Mouse (Mus musculus): Measurements from ENCODE around the gene Hist1h3c.
A peak's percentile ranks its signal among the peaks of the same experiment; 100 is the strongest.

Hist1h3c gene

DNA sequence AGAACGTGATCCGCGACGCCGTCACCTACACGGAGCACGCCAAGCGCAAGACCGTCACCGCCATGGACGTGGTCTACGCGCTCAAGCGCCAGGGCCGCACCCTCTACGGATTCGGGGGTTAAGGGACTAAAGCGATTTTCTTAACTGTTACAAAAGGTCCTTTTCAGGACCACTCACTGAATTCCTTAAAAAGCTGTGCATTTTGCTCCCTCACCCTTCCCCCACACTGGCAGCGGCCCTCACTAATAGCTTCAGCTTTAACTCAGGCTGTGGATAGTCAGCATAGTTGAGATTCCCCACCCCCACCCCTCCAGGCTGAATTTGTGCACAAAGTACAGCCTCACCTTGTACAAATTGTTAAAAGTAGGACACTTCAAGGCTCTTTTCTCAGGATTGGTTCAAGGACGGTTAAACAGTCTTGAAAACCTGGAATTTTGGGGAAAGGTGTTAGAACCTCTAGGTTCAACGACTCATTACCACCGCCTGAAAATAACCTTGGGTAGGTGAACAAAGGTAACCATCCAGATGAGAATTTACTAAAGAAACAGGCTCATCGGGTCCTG is 11.9 kb upstream of the Hist1h3c start:
- DNase-seq: no peak

- DNase-seq: peak; percentile 77
These were observed 11.4 kb upstream of the Hist1h3c start, which contains the start of gene Hist1h4b for GRCm38 (mm10) chr13:23756790-23757189. TSS of gene Hist1h4b (plus strand) at chr13:23757013.

DNA sequence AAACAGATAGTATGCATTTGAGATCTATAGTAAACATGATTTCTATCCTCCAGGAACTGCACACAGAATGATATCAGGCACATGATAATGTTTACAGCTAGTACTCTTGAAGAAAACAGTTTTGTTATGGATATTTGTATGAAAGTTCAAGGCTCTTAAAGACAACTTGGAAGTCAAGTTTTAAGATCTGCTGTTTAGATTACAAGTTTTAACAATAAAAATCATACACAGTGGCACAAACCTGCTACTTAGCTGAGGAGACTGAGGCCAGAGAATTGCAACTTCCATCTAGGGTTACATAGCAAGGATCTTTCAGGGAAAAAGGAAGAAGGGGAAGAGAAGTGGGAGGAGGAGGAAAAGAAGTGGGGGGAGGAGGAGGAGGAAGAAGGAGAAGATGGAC is 9.6 kb upstream of the Hist1h3c start:
- no peak for DNase-seq

DNA sequence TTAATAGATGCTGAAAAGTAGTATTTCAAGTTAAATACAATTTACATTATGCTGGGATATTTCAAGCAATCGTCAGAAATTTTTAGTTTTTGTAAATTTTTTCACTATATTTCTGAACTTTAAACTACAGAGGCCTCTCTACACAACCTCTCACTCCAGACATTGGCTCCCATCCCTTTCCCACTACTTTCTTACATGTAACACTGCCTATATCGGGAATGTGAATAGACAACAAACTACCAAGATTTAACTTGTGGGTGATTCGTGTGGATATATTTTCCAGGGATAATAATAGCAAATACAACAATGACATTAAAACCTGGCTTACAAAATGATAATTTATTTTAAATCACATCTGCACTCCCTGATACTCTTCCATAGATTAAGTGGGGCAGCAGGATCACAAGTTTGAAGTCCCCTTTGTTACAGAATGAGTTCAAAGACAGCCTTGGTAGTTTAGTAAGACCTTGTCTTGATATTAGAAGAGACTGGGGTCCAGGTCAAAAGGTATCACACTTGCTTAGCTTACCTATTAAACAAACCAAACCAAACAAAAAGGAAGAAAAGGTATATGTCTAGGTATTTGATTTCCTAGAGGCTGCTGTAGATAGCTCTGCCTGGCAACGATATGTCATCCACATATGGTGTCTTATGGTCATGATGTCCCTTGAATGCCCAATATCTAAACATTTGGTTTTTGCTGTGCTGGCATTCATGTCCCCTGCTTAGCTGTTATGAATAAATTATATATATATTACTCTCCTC is 8.1 kb upstream of the Hist1h3c start:
- DNase-seq: no peak

DNA sequence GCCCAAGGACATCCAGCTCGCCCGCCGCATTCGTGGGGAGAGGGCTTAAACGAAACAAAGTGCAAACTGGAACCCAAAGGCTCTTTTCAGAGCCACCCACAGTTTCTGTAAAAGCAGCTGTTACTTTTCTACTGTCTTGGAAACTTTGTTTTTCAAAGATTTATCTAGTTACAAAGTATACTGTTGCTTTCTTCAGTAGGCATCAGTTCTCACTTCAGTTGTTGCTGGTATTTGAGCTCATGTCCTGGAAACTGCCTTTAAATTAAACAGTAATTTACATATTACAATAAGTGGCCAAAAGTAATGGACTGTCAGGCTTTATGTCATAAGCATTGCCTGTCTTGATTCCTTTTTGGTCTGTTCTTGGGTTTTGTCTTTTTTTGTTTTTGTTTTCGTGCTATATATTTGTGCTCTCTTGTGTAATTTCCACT is 7.4 kb upstream of the Hist1h3c start:
- no peak for DNase-seq

DNA sequence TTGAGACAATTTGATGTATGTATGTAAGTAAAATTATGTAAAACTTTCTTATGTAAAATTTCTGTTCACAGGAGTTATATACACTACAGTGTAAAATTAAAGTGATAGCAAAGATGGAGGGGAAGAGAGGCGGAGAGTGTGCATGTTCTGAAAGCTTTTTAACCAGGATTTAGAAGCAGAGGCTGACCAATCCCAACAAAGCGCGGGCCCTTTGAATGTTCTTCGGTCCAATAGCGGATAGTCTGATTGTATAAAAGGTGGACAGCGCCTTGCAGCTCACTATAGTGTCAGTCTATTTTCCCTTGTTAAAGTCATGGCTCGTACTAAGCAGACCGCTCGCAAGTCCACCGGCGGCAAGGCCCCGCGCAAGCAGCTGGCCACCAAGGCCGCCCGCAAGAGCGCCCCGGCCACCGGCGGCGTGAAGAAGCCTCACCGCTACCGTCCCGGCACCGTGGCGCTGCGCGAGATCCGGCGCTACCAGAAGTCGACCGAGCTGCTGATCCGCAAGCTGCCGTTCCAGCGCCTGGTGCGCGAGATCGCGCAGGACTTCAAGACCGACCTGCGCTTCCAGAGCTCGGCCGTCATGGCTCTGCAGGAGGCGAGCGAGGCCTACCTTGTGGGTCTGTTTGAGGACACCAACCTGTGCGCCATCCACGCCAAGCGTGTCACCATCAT is 6.8 kb upstream of the Hist1h3c start, which contains the start of gene Hist1h3b:
Gene Hist1h3b, plus strand, starts transcription at position 201 of the 675 bp plus-strand sequence.
- peak; percentile 63 for DNase-seq

DNA sequence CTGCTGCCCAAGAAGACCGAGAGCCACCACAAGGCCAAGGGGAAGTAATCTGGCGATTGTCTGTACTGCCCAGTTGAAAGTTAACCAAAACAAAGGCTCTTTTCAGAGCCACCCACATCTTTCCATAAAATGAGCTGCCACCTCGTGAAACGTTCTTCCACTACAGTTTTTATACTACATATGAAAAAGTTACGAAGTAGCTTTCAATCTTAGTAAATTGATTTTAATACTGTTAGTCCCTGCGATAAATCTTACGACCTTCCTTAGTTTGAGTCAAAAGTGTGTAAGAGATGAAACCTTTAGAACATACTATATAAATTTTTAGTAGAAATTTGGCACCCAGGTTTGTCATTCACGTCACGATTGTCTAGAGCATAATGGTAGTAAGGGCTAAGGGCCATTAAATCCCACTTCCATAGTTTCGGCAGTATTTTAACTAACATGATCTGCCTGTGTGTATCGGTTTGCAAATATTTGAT is 6.1 kb upstream of the Hist1h3c start:
- DNase-seq: no peak

- peak; percentile 45 for DNase-seq
These were observed 5.6 kb upstream of the Hist1h3c start, which contains the start of gene Hist1h2ab for GRCm38 (mm10) chr13:23750839-23751477. TSS of gene Hist1h2ab (plus strand) at chr13:23751126.

DNA sequence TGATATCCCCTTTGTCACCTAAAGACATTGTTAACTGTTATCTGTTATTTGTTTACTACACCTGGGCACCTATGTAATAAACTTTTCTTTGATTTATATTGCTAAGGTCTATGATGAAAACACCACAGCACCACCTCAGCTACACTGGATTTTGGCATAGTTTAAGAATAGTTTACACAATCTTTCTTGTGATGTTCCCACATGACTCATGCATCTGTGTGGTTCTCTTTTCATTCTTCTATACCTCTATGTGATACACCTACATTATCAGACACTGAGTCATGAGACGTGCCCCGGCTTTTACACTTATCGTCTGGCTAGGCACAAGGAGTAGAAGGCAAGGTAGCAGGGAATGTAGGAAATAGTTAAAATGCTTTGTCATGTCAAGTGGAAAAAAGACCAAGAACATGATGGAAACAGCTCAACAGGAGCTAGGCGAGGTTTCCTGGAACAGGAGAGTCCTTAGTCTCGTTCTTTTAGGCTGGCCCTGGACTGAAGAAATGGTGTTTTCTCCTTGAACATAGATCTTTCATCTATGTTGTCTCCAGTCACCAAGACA is 4.2 kb upstream of the Hist1h3c start:
- no peak for DNase-seq

DNA sequence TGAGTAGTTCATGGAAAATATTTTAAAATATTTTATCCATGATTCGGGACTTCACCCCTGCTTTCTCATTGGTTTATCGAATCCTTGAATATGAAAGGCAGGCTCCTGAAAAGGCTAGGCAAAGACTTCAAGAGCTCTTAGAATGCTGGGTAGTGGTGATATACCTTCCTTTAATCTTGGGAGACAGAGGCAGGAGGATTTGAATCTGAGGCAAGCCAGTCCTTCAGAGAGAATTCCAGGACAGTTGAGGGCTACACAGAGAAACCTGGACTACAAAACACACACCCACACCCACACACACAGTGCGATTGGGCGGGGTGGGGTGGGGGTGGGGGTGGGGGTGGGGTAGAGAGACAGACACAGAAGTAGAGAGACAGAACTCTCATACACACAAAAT is 2.5 kb upstream of the Hist1h3c start:
- DNase-seq: no peak

- DNase-seq: no peak
These were observed 1.9 kb upstream of the Hist1h3c start for GRCm38 (mm10) chr13:23747081-23747891.

- DNase-seq: peak; percentile 73
These were observed 1.0 kb upstream of the Hist1h3c start, which contains the start of gene Hist1h2bb for GRCm38 (mm10) chr13:23746201-23747080. TSS of gene Hist1h2bb (plus strand) at chr13:23746734.

DNA sequence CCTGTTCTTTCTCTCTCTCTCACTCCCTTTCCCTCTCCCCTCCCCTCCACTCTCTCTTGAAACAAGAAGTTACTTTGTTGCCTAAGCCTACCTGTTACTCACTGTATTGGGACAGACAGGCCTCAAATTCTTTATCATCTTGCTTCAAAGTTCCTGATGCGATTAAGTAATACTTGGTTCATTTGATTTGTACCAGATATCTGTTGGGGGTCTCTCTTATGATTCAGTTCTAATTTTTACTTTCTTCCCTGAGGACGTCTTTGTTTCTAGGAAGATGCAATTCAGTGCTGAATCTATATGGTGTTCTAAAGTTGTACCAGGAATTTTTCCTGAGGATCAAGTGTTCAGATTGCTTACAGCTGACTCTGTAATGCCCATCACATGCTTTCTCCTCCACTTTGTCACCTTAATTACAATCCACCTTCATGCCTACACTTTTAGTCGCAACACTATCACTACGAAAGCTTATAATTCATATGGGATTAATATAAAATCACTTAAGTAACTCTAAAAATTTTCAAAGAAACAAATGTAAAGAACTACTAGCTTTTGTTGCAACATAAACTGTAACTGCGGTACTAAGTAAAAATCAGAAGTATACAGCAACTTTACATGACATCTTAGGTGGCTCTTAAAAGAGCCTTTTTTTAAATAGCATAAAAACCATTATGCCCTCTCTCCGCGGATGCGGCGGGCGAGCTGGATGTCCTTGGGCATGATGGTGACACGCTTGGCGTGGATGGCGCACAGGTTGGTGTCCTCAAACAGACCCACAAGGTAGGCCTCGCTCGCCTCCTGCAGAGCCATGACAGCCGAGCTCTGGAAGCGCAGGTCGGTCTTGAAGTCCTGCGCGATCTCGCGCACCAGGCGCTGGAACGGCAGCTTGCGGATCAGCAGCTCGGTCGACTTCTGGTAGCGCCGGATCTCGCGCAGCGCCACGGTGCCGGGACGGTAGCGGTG is 701 bp downstream of the Hist1h3c start:
- DNase-seq: no peak

DNA sequence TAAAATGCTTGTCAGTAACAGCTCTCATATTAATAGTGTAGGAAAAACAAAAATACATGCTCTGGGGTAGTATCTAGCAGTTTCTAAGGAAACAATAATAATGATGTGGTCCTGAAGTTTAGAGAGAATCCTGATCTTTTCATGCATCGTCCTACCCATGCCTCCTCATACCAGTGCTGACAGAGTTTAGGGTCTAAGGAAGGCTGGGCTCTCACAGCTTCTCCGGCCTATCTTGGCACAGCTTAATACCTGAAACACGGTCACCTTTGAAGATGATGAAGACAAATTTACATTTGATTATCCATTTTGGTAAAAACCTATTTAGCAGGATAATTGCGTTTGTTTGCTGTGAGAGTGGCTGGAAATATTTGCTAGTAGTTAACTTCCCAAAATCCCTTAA is 1.4 kb downstream of the Hist1h3c start:
- no peak for DNase-seq

DNA sequence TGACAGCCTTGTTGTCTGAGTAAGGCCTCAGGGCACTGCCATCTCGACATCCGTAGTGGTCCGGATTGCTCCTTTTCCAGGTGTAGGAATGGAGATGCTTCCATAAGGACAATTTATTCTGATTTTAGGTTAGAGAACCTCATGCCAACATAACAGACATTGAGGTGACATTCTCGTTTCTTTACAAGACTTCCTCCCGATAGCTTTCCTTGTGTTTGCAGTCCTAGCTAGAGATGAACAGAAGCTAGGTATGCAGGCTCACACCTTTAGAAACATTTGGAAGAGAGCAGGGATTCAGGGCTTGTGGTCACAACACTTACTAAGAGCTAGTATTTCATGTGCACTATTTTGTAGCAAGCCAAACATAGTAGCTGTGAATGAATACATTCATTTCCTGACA is 2.2 kb downstream of the Hist1h3c start:
- no peak for DNase-seq

GRCm38 (mm10) chr13:23742007-23742406 is 3.4 kb downstream of the Hist1h3c start:
- no peak for DNase-seq

DNA sequence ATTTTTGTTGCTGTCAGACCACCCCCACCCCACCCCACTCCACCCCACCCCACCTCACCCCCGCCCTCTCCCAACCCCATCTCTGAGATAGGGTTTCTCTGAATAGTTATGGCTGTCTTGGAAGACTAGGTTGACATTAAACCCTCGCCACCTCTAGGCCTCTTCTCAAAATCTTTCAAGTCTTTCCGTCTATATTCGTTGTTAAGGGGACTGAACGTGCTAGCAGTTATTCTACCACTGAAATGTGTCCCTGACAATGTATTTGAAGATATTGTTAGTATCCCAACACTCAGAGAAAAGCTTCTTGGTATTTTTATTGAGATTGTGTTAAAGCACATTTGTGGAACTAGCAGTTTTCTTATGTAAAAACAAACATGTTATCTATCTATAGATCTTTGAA is 4.5 kb downstream of the Hist1h3c start:
- no peak for DNase-seq

GRCm38 (mm10) chr13:23740256-23740840 is 5.1 kb downstream of the Hist1h3c start:
- no peak for DNase-seq

DNA sequence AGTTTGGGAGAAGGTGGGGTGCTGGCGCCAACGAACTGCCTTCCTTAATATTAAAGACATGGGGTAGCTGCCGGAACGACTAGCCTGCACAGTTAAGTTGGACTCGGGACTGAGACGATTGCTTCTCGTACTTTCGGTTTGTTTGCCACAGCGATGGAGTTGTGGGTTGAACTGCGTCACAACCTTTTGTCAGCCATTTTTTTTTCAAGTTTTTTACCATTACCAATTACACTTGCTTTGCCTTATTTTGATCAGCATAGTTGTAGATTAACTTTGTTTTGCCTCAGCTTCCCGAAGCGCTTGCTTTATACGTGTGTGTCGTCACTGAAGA is 5.5 kb downstream of the Hist1h3c start:
- no peak for DNase-seq
